In the genomic region with DNA sequence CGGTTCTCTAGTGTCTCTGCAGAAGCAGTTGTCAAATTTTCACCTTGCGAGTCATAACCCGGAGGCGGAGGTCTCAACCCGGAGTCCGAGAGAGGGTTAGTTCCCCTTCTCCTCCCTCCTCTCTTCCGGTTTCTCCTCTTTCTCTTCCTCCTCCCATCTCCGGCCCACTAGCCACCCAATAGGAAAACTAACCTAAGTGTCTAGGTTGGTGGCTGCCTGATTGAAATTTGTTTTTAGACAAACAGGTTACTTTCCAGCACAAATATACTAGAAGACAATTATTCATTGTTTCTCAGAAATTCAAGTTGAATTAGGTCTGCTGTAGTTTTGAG, we compare ENCODE assay signal across 9 mouse cellular contexts. TPM values are rescaled to one million over a fixed set of nuclear protein-coding genes. Genes with fewer than 3 reads are reported as not detected.
DNase-seq lines count a peak whose midpoint lies in the region; ATAC-seq and TF ChIP-seq lines count a peak whose summit lies in the region.
"Had no signal": no experiment of that assay in that cellular context is flagged by ENCODE, and none has a peak within 500 bp of the region (broad histone marks: within the 10 kb centered on the region; RNA-seq: fewer than 3 reads in every experiment).

No protein-coding gene starts in this region.

- no peaks in the 10 kb centered on the region for H3K27me3 ChIP-seq in cerebellum, adult 2 months (ENCODE audit: control insufficient read depth, insufficient read depth, low read length)
- H3K27me3 ChIP-seq in lung, postnatal 0 days (replicated peaks; ENCODE audit: insufficient read depth, low read length): no peaks in the 10 kb centered on the region
- no peaks in the 10 kb centered on the region for H3K27me3 ChIP-seq in liver, embryonic 11.5 days (replicated peaks; ENCODE audit: control insufficient read depth, insufficient read depth, low read length)
- no peaks in the 10 kb centered on the region for H3K27me3 ChIP-seq in stomach, embryonic 15.5 days (replicated peaks)

- no peak overlapping the region for H3K27ac ChIP-seq in cerebellum, adult 2 months (ENCODE audit: insufficient read depth, low read length)
- no peak overlapping the region for H3K27ac ChIP-seq in lung, postnatal 0 days (ENCODE audit: low read length)
- no peak overlapping the region for H3K27ac ChIP-seq in liver, embryonic 11.5 days (ENCODE audit: low read depth, low read length)
- H3K27ac ChIP-seq in stomach, embryonic 15.5 days: no peak overlapping the region

- H3K4me1 ChIP-seq in cerebellum, adult 2 months (ENCODE audit: control insufficient read depth, insufficient read depth, low read length): no peaks in the 10 kb centered on the region
- no peaks in the 10 kb centered on the region; the same call in 1 of the 2 replicates for H3K4me1 ChIP-seq in lung, postnatal 0 days (ENCODE audit: insufficient read depth, low read depth, low read length)
- H3K4me1 ChIP-seq in liver, embryonic 11.5 days (replicated peaks; ENCODE audit: control insufficient read depth, insufficient read depth, low read length): 0 out of 2 replicates have a peak, but pooled peaks cover 3% of the 10 kb centered on the region
- no peaks in the 10 kb centered on the region for H3K4me1 ChIP-seq in stomach, embryonic 15.5 days

- TF ChIP-seq POLR2A in cerebellum, adult 2 months (IDR thresholded peaks at IDR 0.05; ENCODE audit: borderline replicate concordance, insufficient read depth, low read length): no peak

- H3K4me3 ChIP-seq in cerebellum, adult 2 months (replicated peaks; ENCODE audit: insufficient read depth, low read depth, low read length): peak overlapping the region; percentile 35
- H3K4me3 ChIP-seq in lung, postnatal 0 days (ENCODE audit: low read depth, low read length): peak overlapping the region; percentile 25
- peak overlapping the region; percentile 43 for H3K4me3 ChIP-seq in liver, embryonic 11.5 days (ENCODE audit: low read depth, low read length)
- peak overlapping the region; percentile 37 for H3K4me3 ChIP-seq in stomach, embryonic 15.5 days (replicated peaks)

- no peaks in the 10 kb centered on the region for H3K36me3 ChIP-seq in lung, postnatal 0 days (ENCODE audit: insufficient read depth, low read length)
- H3K36me3 ChIP-seq in liver, embryonic 11.5 days (ENCODE audit: control insufficient read depth, insufficient read depth, low read length): no peaks in the 10 kb centered on the region
- no peaks in the 10 kb centered on the region for H3K36me3 ChIP-seq in stomach, embryonic 15.5 days

- H3K4me2 ChIP-seq in lung, postnatal 0 days (replicated peaks; ENCODE audit: low read depth, low read length): peak overlapping the region; percentile 47
- peak overlapping the region; percentile 68 for H3K4me2 ChIP-seq in liver, embryonic 11.5 days
- peak overlapping the region; percentile 65 for H3K4me2 ChIP-seq in stomach, embryonic 15.5 days

- DNase-seq in cerebellum, adult 2 months: no peak
- DNase-seq in cerebellum, postnatal 25 days: no peak
- no peak for DNase-seq in lung, postnatal 0 days (ENCODE audit: low spot score)
- DNase-seq in lung, postnatal 25 days (ENCODE audit: low spot score): no peak
- no peak for DNase-seq in liver, embryonic 11.5 days (ENCODE audit: low spot score)
- DNase-seq in adrenal gland, adult 18-20 months (ENCODE audit: low spot score in 2 of 2): no peak
- no peak for DNase-seq in thymus, postnatal 10 days (ENCODE audit: low spot score in 2 of 2)

- WGBS in cerebellum, adult 2 months: under 1% methylated on average over 8 of the region's 8 CpGs
- under 1% methylated on average over 8 of the region's 8 CpGs for WGBS in lung, postnatal 0 days
- WGBS in liver, embryonic 11.5 days: 4% methylated on average over 8 of the region's 8 CpGs
- 2% methylated on average over 8 of the region's 8 CpGs for WGBS in stomach, embryonic 15.5 days

- ATAC-seq in lung, postnatal 0 days: no peak
- ATAC-seq in liver, embryonic 11.5 days (replicated peaks; ENCODE audit: low FRiP score): no peak; the same call in 1 of the 2 replicates
- ATAC-seq in stomach, embryonic 15.5 days (ENCODE audit: insufficient read depth, low FRiP score, low read depth): no peak

- no peak overlapping the region for H3K9ac ChIP-seq in lung, postnatal 0 days (replicated peaks; ENCODE audit: low read depth)
- H3K9ac ChIP-seq in liver, embryonic 11.5 days (ENCODE audit: low read depth, low read length): 0 out of 2 replicates have a peak overlapping the region, but pooled peaks have one; percentile 30
- H3K9ac ChIP-seq in stomach, embryonic 15.5 days: no peak overlapping the region

- no peak for TF ChIP-seq EP300 in lung, postnatal 0 days (IDR thresholded peaks at IDR 0.05)

- no peak for TF ChIP-seq CTCF in cerebellum, adult 2 months (IDR thresholded peaks at IDR 0.05; ENCODE audit: borderline replicate concordance, insufficient read depth, low read depth, low read length)
- no peak for TF ChIP-seq CTCF in lung, postnatal 0 days (IDR thresholded peaks at IDR 0.05)

- H3K9me3 ChIP-seq in lung, postnatal 0 days (ENCODE audit: low read length): no peaks in the 10 kb centered on the region
- H3K9me3 ChIP-seq in liver, embryonic 11.5 days (ENCODE audit: control insufficient read depth, low read length): no peaks in the 10 kb centered on the region
- H3K9me3 ChIP-seq in stomach, embryonic 15.5 days: no peaks in the 10 kb centered on the region

RNA-seq across cellular contexts. Expression of a gene that starts 0.2 kb away (rescaled TPM):
- not detected in 2 replicates for polyA plus RNA-seq in cerebellum, adult 2 months (2012; rRNA removed)
- polyA plus RNA-seq in lung, postnatal 0 days (2015; fragmentation: Nextera tagmentation; extraction: Ambion mirVana): 0.30 and 0.40 TPM in 2 replicates
- not detected in 2 replicates for polyA plus RNA-seq in liver, embryonic 11.5 days (2014; fragmentation: Nextera tagmentation; extraction: Ambion mirVana)
- polyA plus RNA-seq in stomach, embryonic 15.5 days (2015; fragmentation: Nextera tagmentation; extraction: Ambion mirVana): not detected in 2 replicates
- not detected for total RNA-seq in adrenal gland, adult 18-20 months (2021)
- total RNA-seq: heart, adult 18-20 months had no signal

RNA-seq across cellular contexts. Expression of a gene that starts 3.9 kb away (rescaled TPM):
- polyA plus RNA-seq in cerebellum, adult 2 months (2012; rRNA removed): 1.9 and 2.0 TPM in 2 replicates
- 1.7 and 3.1 TPM in 2 replicates for polyA plus RNA-seq in lung, postnatal 0 days (2015; fragmentation: Nextera tagmentation; extraction: Ambion mirVana)
- not detected in 2 replicates for polyA plus RNA-seq in liver, embryonic 11.5 days (2014; fragmentation: Nextera tagmentation; extraction: Ambion mirVana)
- not detected in 2 replicates for polyA plus RNA-seq in stomach, embryonic 15.5 days (2015; fragmentation: Nextera tagmentation; extraction: Ambion mirVana)
- under 1 TPM; 0.80 to 0.90 TPM for total RNA-seq in adrenal gland, adult 18-20 months (2021)
- total RNA-seq: heart, adult 18-20 months had no signal

RNA-seq across cellular contexts. Expression of a gene that starts 31.9 kb away (rescaled TPM):
- polyA plus RNA-seq in cerebellum, adult 2 months (2012; rRNA removed): not detected in 2 replicates
- polyA plus RNA-seq in lung, postnatal 0 days (2015; fragmentation: Nextera tagmentation; extraction: Ambion mirVana): 2.5 and 3.1 TPM in 2 replicates
- 0.05 and 0.19 TPM in 2 replicates for polyA plus RNA-seq in liver, embryonic 11.5 days (2014; fragmentation: Nextera tagmentation; extraction: Ambion mirVana)
- polyA plus RNA-seq in stomach, embryonic 15.5 days (2015; fragmentation: Nextera tagmentation; extraction: Ambion mirVana): 8.6 and 12.3 TPM in 2 replicates
- under 1 TPM in 1 of 2 experiments, not detected in 1; 0.56 TPM for total RNA-seq in adrenal gland, adult 18-20 months (2021)
- total RNA-seq: heart, adult 18-20 months had no signal

RNA-seq across cellular contexts. Expression of a gene that starts 58.7 kb away (rescaled TPM):
- not detected in 2 replicates for polyA plus RNA-seq in cerebellum, adult 2 months (2012; rRNA removed)
- polyA plus RNA-seq in lung, postnatal 0 days (2015; fragmentation: Nextera tagmentation; extraction: Ambion mirVana): 4,795 and 4,929 TPM in 2 replicates
- polyA plus RNA-seq in liver, embryonic 11.5 days (2014; fragmentation: Nextera tagmentation; extraction: Ambion mirVana): not detected in 2 replicates
- polyA plus RNA-seq in stomach, embryonic 15.5 days (2015; fragmentation: Nextera tagmentation; extraction: Ambion mirVana): not detected in 2 replicates
- 1 to 10 TPM in 1 of 2 experiments, under 1 TPM in 1; 0.63 to 1.9 TPM for total RNA-seq in adrenal gland, adult 18-20 months (2021)

RNA-seq across cellular contexts. Expression of a gene that starts 59.3 kb away (rescaled TPM):
- polyA plus RNA-seq in cerebellum, adult 2 months (2012; rRNA removed): 146 and 150 TPM in 2 replicates
- 40.6 and 50.1 TPM in 2 replicates for polyA plus RNA-seq in lung, postnatal 0 days (2015; fragmentation: Nextera tagmentation; extraction: Ambion mirVana)
- 78.2 and 84.8 TPM in 2 replicates for polyA plus RNA-seq in liver, embryonic 11.5 days (2014; fragmentation: Nextera tagmentation; extraction: Ambion mirVana)
- 40.2 and 43.5 TPM in 2 replicates for polyA plus RNA-seq in stomach, embryonic 15.5 days (2015; fragmentation: Nextera tagmentation; extraction: Ambion mirVana)
- total RNA-seq in adrenal gland, adult 18-20 months (2021): 100 to 1,000 TPM; 109 to 216 TPM
